Mouse (Mus musculus): ENCODE data around the gene Spats1.

GRCm38 (mm10) chr17:45480429-45480828, 5.2 kb upstream of the Spats1 start:
- TF ChIP-seq CTCF (IDR thresholded peaks at IDR 0.05; ENCODE audit: low read depth), result peak; percentile 33; the same call in 1 of the 2 replicates
- TF ChIP-seq EP300 (IDR thresholded peaks at IDR 0.05; ENCODE audit: low read depth), result no peak
